Mouse (Mus musculus) left cerebral cortex, postnatal 14 days (tissue): ENCODE data around the gene Ccdc103. TPM values are rescaled to one million over a fixed set of nuclear protein-coding genes. Genes with fewer than 3 reads are reported as not detected.

Experiments
- DNase-seq, 2 experiments: peaks; one replicate each; pipeline ENCODE4 v3.0.0; 2021 to 2022; ENCODE audit warnings: low spot score in 2 of 2, mixed read lengths in 1 of 2
- intact Hi-C: fragments of 180-260 bp; cut with DNase I; formaldehyde crosslinking; loops from one replicate; pipeline ENCODE4 v1.15.1; 2025
- total RNA-seq, 2 experiments: library from RNA; stranded (reverse); gene quantifications; 2 replicates each; pipeline ENCODE4 v1.2.3; 2021

The Ccdc103 gene
- total RNA-seq, 2 experiments from 2014 or later = 2.0 to 2.1 TPM

DNA sequence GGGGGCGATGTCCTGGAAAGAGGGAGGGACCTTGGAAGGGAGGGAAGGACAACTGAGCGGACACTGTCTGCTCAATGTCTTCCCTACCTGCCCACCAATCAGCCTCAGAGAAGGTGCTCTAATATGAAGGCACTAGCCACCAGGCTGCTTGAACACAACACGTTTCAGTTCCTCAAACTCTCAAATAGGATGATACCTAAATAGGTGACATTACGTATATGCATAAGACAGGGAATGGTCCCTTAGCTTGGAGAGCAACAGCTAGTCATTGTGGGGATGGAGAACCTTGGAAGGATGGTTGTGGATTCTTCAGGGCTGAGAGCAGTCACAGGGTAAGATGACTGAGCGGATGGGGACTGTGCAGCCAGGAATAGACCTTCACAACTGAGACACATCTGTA is 6.4 kb downstream of the Ccdc103 start:
- intact Hi-C loops = no loop called here
- DNase-seq = no peak

DNA sequence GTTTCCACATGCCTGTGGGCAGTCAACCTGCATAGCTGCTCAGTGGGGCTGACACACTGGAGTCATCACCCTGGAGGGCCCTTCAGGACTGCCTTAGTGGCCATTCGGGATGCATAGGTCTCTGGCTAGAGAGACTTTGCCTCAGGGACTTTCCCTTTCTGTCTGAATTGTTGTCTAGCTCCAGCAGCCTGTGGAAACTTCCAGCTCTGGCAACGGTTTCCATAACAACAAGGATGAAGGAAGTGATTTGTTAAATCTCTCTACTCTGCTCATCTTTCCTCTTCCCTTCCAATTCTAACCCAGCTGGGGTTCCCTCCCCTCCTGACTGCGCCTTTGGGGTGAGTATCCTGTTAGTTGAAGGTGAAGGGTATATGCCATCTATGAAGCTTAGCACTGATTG is 7.1 kb downstream of the Ccdc103 start:
- intact Hi-C loops = no loop called here
- DNase-seq = peak; percentile 56 to 76

GRCm38 (mm10) chr11:102890096-102890495 is 9.1 kb downstream of the Ccdc103 start:
- intact Hi-C loops = no loop called here
- no peak for DNase-seq

DNA sequence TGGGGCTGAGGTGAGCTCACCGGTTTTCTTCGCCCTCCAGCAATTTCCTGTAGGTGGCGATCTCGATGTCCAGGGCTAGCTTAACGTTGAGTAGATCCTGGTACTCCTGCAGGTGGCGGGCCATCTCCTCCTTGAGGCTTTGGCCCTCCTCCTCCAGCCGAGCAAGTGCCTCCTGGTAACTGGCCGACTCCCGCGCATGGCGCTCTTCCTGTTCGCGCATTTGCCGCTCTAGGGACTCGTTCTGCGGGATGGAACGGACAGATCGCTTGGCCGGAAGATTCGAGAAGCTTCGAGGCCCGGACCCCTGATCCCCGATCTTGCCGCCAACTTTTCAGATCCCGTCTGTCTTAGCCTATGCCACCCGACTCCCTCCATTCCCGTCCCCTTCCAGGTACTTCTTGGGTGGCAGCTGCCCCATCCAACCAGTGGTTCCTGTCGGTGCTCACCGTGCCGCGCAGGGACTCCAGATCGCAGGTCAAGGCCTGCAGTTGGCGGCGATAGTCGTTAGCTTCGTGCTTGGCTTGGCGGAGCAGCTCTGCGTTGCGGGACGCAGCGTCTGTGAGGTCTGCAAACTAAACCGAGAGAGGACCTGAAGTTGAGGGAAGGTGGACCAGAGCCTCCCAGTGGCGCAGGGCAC is 12.1 kb downstream of the Ccdc103 start:
- peak; percentile 49 to 76 for DNase-seq
- intact Hi-C loops = no loop called here

DNA sequence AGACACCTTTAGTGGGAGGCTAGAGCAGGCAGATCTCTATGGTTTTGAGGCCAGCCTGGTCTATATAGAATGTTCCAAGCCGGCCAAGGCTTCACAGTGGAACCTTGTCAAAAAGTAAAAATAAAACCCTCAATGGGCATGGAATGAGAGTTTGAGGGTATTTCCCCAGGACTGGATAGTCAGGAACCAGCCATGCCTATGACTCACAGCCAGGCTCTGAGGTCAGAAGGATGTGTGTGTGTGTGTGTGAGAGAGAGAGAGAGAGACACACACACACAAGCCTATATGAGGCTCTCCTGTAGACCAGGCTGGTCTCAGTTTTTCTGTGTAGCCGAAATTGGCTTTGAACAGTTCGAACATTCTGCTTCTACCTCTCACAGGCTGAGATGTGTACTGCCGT is 13.7 kb downstream of the Ccdc103 start:
- no peak for DNase-seq
- intact Hi-C loops = no loop called here

DNA sequence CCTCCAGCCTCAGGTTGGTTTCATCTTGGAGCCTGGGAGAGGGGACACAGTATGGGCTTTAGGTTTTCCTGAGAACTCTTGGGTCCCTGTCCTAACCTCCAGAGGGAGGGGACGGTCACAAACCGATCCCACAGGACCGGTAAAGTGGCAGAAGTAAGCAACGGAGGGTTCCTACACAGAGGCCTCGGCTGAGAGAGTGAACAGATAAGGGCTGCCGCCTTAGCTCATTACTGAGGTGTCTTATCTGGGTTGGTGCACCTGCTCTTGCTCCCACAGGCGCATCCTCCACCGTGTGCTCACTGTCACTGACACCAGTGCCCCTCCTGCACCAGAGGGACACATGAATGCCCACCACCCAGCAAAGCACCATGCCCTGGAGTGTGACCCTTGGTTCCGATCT is 14.8 kb downstream of the Ccdc103 start:
- no peak for DNase-seq
- intact Hi-C loops = no loop called here

GRCm38 (mm10) chr11:102896641-102897040 is 15.6 kb downstream of the Ccdc103 start:
- no peak for DNase-seq
- intact Hi-C loops = no loop called here

GRCm38 (mm10) chr11:102898408-102898807 is 17.4 kb downstream of the Ccdc103 start:
- intact Hi-C loops = no loop called here
- DNase-seq = peak in 1 of 2 experiments; percentile 62

GRCm38 (mm10) chr11:102900763-102901162 is 19.8 kb downstream of the Ccdc103 start, which contains the start of gene Gfap:
Gfap (minus strand) TSS chr11:102900912.
- peak; percentile 80 to 87 for DNase-seq
- intact Hi-C loops = loop anchor here (1.0 to 5.0 kb wide), 2 partner anchors 93 to 157 kb away; no protein-coding TSS in a partner anchor

GRCm38 (mm10) chr11:102901199-102901598 is 20.2 kb downstream of the Ccdc103 start:
- DNase-seq = no peak
- intact Hi-C loops = loop anchor here (1.0 to 5.0 kb wide), 2 partner anchors 92 to 156 kb away; no protein-coding TSS in a partner anchor

DNA sequence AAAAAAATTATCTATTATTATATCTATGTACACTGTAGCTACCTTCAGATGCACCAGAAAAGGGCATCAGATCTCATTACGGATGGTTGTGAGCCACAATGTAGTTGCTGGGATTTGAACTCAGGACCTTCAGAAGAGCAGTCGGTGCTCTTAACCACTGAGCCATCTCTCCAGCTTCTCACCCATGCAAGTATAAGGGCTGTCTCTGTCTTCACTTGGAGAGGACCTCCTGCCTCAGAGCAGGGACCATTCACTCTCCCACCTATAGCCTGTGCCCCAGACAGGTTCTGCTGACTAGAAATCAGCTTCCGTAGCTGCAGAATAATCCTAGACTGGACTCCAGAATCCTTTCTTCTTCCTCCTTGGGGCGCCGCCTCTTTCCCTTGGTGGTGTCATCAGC is 21.1 kb downstream of the Ccdc103 start:
- intact Hi-C loops = loop anchor here (5.0 kb wide), 1 partner anchor 155 kb away; no protein-coding TSS in a partner anchor
- no peak for DNase-seq

- DNase-seq = no peak
- intact Hi-C loops = loop anchor here (5.0 kb wide), 1 partner anchor 154 kb away; no protein-coding TSS in a partner anchor
Observed at GRCm38 (mm10) chr11:102903654-102904053, 22.6 kb downstream of the Ccdc103 start.

DNA sequence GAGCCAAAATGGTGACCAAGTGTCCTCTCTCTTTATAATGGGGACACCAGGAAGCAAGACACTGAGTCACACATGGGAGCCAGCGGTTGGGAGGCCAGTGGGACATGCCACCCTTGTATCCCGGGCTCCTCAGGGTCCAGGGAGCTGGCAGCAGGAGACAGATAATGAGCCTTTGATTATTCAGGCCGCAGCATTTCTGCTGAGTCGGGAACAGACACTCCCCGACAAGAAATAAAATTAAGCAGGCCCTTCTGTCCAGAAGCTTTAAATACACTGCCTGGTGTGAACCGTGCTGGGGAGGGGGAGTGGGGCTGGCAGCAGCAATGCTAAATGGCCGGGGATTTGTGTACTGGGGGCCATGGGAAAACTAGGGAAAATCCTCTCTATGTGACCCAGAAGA is 30.4 kb downstream of the Ccdc103 start:
- intact Hi-C loops = no loop called here
- peak in 1 of 2 experiments; percentile 22 for DNase-seq

DNA sequence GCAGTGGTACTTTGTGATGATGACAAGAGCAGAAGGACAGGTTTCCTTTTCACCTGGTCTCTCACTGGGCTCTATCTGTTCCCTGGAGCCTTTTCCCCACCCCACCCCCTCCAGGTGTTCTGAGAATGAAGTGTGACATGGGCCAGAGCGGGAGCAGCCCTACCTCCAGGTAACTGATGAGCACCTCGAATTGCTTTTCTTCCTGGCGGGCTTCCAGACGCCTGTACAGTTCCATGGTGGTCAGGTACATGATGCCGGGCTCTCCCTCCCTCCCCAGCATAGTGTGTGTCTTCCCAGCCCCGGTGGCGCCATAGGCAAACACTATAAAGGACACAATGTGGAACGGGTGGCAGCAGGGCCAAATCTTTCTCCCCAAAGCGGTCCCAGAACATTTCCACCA is 34.4 kb downstream of the Ccdc103 start:
- intact Hi-C loops = no loop called here
- DNase-seq = no peak

DNA sequence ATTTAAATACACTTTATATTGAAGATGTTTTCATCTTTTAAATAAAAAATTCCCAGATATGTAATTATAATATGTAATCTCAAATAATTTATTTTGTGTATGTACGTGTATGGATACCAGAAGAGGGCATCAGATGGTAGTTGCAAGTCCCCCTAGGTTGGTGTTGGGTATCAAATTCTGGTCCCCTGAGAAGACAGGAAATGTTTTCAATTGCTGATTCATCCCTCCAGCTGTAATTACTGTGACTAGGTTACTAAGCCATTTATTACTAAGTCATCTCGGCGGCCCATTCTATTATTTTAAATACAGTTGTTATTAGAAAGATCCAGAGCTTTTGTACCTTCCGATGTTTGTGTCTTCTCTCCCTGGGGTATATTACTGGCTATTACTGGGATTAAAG is 37.1 kb downstream of the Ccdc103 start:
- intact Hi-C loops = no loop called here
- no peak for DNase-seq

DNA sequence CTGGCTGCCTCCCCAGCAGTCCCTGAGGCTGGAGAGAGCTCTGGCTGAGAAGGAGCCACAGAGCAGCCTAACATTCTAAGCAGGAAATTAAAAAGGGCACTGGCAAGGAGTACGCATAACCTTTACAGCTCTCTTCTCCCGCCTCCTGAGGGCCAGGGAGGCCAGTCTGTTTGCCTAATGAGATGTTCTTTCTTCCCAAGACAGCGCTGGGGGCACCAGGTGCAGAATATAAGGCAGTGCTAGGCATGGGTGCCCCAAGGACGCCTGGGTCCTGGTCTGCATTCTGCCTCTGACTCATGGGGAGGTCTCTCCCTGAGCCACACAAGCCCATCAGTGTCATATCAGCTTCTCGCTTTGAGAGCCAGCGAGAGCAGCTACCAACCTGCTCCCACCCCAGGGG is 40.5 kb downstream of the Ccdc103 start:
- intact Hi-C loops = no loop called here
- no peak for DNase-seq

GRCm38 (mm10) chr11:102924557-102925350 is 43.8 kb downstream of the Ccdc103 start, which contains the start of gene Kif18b:
Kif18b (minus strand) TSS chr11:102925124.
- peak; percentile 95 to 96 for DNase-seq
- intact Hi-C loops = no loop called here

DNA sequence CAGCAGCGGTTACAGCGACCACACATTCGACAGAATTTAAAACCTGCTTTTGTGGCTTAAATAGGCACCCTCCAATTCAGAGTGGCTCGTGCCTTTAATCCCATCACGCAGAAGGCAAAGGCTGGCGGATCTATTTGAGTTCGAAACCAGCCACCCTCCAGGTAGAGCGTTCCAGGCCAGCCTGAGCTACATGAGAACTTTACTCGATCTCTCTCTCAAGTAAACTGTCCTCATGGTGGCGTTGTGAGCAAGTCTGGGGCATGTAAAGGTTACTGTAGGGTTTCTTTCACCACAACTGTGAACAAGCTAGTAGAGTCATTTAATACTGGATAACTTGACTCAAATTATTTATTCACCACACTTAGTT is 44.3 kb downstream of the Ccdc103 start:
- DNase-seq = peak in 1 of 2 experiments; percentile 16
- intact Hi-C loops = no loop called here

GRCm38 (mm10) chr11:102930672-102931071 is 49.7 kb downstream of the Ccdc103 start:
- DNase-seq = no peak
- intact Hi-C loops = no loop called here
